Mouse (Mus musculus) megakaryocyte, embryonic 14.5 days (primary cell): Measurements from ENCODE around the gene Tm4sf4.

Experiments used
- FLI1 ChIP-seq: IDR thresholded peaks from 2 replicates; pipeline ENCODE4 v1.6.1; 2012; ENCODE audit warnings: low read length, inconsistent platforms, mixed read lengths
- GATA1 ChIP-seq: IDR thresholded peaks from 3 replicates; pipeline ENCODE4 v1.6.1; 2012; ENCODE audit warnings: mixed read lengths, low read length, inconsistent platforms, borderline replicate concordance

GRCm38 (mm10) chr3:57445706-57446105 lies 20.6 kb downstream of the Tm4sf4 start:
- no peak for TF ChIP-seq GATA1
- TF ChIP-seq FLI1 = no peak
